Comparison of ENCODE assay signal across 14 mouse cellular contexts in genomic region chr12:71904310-71904709, GRCm38 (mm10).
DNase-seq lines count a peak whose midpoint lies in the region; ATAC-seq and TF ChIP-seq lines count a peak whose summit lies in the region.
"Had no signal": no experiment of that assay in that cellular context is flagged by ENCODE, and none has a peak within 500 bp of the region (broad histone marks: within the 10 kb centered on the region; RNA-seq: fewer than 3 reads in every experiment).

No protein-coding gene starts in this region.

- H3K4me2 ChIP-seq in hindbrain, embryonic 14.5 days (replicated peaks) = no peak overlapping the region
- H3K4me2 ChIP-seq in hindbrain, embryonic 16.5 days (ENCODE audit: low read length) = no peak overlapping the region
- H3K4me2 ChIP-seq in liver, embryonic 13.5 days = 0 out of 2 replicates have a peak overlapping the region, but pooled peaks have one; percentile 10
- H3K4me2 ChIP-seq in kidney, embryonic 14.5 days (replicated peaks; ENCODE audit: low read depth, low read length) = no peak overlapping the region

- TF ChIP-seq CTCF in olfactory bulb, adult 2 months (IDR thresholded peaks at IDR 0.05; ENCODE audit: insufficient read depth, low read depth, low read length) = no peak

- no peaks in the 10 kb centered on the region for H3K9me3 ChIP-seq in hindbrain, embryonic 14.5 days (ENCODE audit: control insufficient read depth, low read length)
- H3K9me3 ChIP-seq in hindbrain, embryonic 16.5 days (ENCODE audit: control insufficient read depth, low read length) = no peaks in the 10 kb centered on the region
- H3K9me3 ChIP-seq in liver, embryonic 13.5 days (replicated peaks) = no peaks in the 10 kb centered on the region
- H3K9me3 ChIP-seq in kidney, embryonic 14.5 days (ENCODE audit: control insufficient read depth, low read length) = no peaks in the 10 kb centered on the region

- H3K36me3 ChIP-seq in hindbrain, embryonic 14.5 days (replicated peaks; ENCODE audit: control insufficient read depth, insufficient read depth) = peaks cover 11% of the 10 kb centered on the region
- peaks cover 10% of the 10 kb centered on the region; the same call in 1 of the 2 replicates for H3K36me3 ChIP-seq in hindbrain, embryonic 16.5 days (ENCODE audit: control insufficient read depth, insufficient read depth, low read length)
- H3K36me3 ChIP-seq in liver, embryonic 13.5 days = peaks cover 30% of the 10 kb centered on the region
- H3K36me3 ChIP-seq in kidney, embryonic 14.5 days (ENCODE audit: control insufficient read depth, insufficient read depth, low read length) = no peaks in the 10 kb centered on the region

- no peaks in the 10 kb centered on the region for H3K27me3 ChIP-seq in hindbrain, embryonic 14.5 days (ENCODE audit: control insufficient read depth, insufficient read depth, low read length)
- no peaks in the 10 kb centered on the region for H3K27me3 ChIP-seq in hindbrain, embryonic 16.5 days (replicated peaks; ENCODE audit: control insufficient read depth, insufficient read depth, low read length)
- no peaks in the 10 kb centered on the region for H3K27me3 ChIP-seq in liver, embryonic 13.5 days
- no peaks in the 10 kb centered on the region for H3K27me3 ChIP-seq in kidney, embryonic 14.5 days (ENCODE audit: control insufficient read depth, insufficient read depth, low read length)

- no peak overlapping the region for H3K9ac ChIP-seq in hindbrain, embryonic 14.5 days
- no peak overlapping the region for H3K9ac ChIP-seq in hindbrain, embryonic 16.5 days (ENCODE audit: low read depth, low read length)
- H3K9ac ChIP-seq in liver, embryonic 13.5 days = no peak overlapping the region
- no peak overlapping the region for H3K9ac ChIP-seq in kidney, embryonic 14.5 days (ENCODE audit: low read depth, low read length)

- 77% methylated on average over 4 of the region's 4 CpGs for WGBS in hindbrain, embryonic 14.5 days
- WGBS in hindbrain, embryonic 16.5 days = 77% methylated on average over 4 of the region's 4 CpGs
- 19% methylated on average over 4 of the region's 4 CpGs for WGBS in liver, embryonic 13.5 days (ENCODE audit: insufficient replicate concordance)
- 85% methylated on average over 4 of the region's 4 CpGs for WGBS in olfactory bulb, adult 2 months
- WGBS in kidney, embryonic 14.5 days = 88% methylated on average over 4 of the region's 4 CpGs

- peak overlapping the region; percentile 61 for H3K27ac ChIP-seq in hindbrain, embryonic 14.5 days
- H3K27ac ChIP-seq in hindbrain, embryonic 16.5 days (ENCODE audit: low read depth, low read length) = no peak overlapping the region; the same call in 1 of the 2 replicates
- H3K27ac ChIP-seq in liver, embryonic 13.5 days = no peak overlapping the region
- H3K27ac ChIP-seq in olfactory bulb, adult 2 months (ENCODE audit: insufficient read depth, low read depth, low read length) = 0 out of 2 replicates have a peak overlapping the region, but pooled peaks have one; percentile 33
- no peak overlapping the region for H3K27ac ChIP-seq in kidney, embryonic 14.5 days (ENCODE audit: low read depth, low read length)

- no peak for DNase-seq in hindbrain, embryonic 14.5 days (ENCODE audit: low spot score)
- no peak for DNase-seq in liver, embryonic 13.5 days
- DNase-seq in right cerebral cortex, postnatal 10 days (ENCODE audit: low spot score in 2 of 2) = no peak
- no peak for DNase-seq in urinary bladder, postnatal 14 days (ENCODE audit: low spot score)
- DNase-seq: cerebellum, adult 8-10 months; heart, postnatal 14 days; kidney, postnatal 36 days; right cerebral cortex, postnatal 14 days; thymus, adult 18-20 months had no signal

- ATAC-seq in hindbrain, embryonic 14.5 days (ENCODE audit: low FRiP score) = no peak
- no peak for ATAC-seq in hindbrain, embryonic 16.5 days
- ATAC-seq in common myeloid progenitor, adult 5-6 weeks (replicated peaks; ENCODE audit: low read depth, poor library complexity, severe bottlenecking) = peak; percentile 82
- peak; percentile 79 for ATAC-seq in liver, embryonic 13.5 days (ENCODE audit: low read depth)
- ATAC-seq in kidney, embryonic 14.5 days (ENCODE audit: low FRiP score, low TSS enrichment) = no peak
- ATAC-seq: activated CD4-positive, CD25-positive, alpha-beta regulatory T cell, adult 4 months had no signal

- no peak overlapping the region for H3K4me3 ChIP-seq in hindbrain, embryonic 14.5 days (replicated peaks; ENCODE audit: low read length)
- H3K4me3 ChIP-seq in hindbrain, embryonic 16.5 days (ENCODE audit: low read length) = no peak overlapping the region
- H3K4me3 ChIP-seq in liver, embryonic 13.5 days (replicated peaks) = no peak overlapping the region
- H3K4me3 ChIP-seq in olfactory bulb, adult 2 months (ENCODE audit: insufficient read depth, low read depth, low read length) = no peak overlapping the region
- no peak overlapping the region for H3K4me3 ChIP-seq in kidney, embryonic 14.5 days (ENCODE audit: low read length)

- H3K4me1 ChIP-seq in hindbrain, embryonic 14.5 days (replicated peaks; ENCODE audit: control insufficient read depth, insufficient read depth, low read length) = peaks cover 23% of the 10 kb centered on the region
- peaks cover 14% of the 10 kb centered on the region for H3K4me1 ChIP-seq in hindbrain, embryonic 16.5 days (ENCODE audit: control insufficient read depth, insufficient read depth, low read depth, low read length)
- H3K4me1 ChIP-seq in liver, embryonic 13.5 days (replicated peaks) = peaks cover 50% of the 10 kb centered on the region
- H3K4me1 ChIP-seq in olfactory bulb, adult 2 months (ENCODE audit: control insufficient read depth, insufficient read depth, low read length) = peaks cover 14% of the 10 kb centered on the region
- H3K4me1 ChIP-seq in kidney, embryonic 14.5 days (ENCODE audit: control insufficient read depth, insufficient read depth, low read length) = peaks cover 3% of the 10 kb centered on the region; the same call in 1 of the 2 replicates

- TF ChIP-seq POLR2A in olfactory bulb, adult 2 months (IDR thresholded peaks at IDR 0.05; ENCODE audit: insufficient read depth, low read depth, low read length) = no peak

Comparison
In these comparisons a context has a peak if more than half of its experiments do, and no peak if none do; other contexts are left out.
1. H3K27ac ChIP-seq: peak in hindbrain, embryonic 14.5 days (single experiment) and olfactory bulb, adult 2 months (single experiment); none in hindbrain, embryonic 16.5 days (single experiment), liver, embryonic 13.5 days (single experiment) and kidney, embryonic 14.5 days (single experiment).
2. ATAC-seq: peak in common myeloid progenitor, adult 5-6 weeks (single experiment) and liver, embryonic 13.5 days (single experiment); none in hindbrain, embryonic 14.5 days (single experiment), hindbrain, embryonic 16.5 days (single experiment) and kidney, embryonic 14.5 days (single experiment).